Mouse (Mus musculus) cerebellum, adult 2 months (tissue): ENCODE data around the gene Wdr46. TPM values are rescaled to one million over a fixed set of nuclear protein-coding genes. Genes with fewer than 3 reads are reported as not detected.
"Not testable (repeated sequence)": the region's sequence is repeated elsewhere in the genome, so short reads cannot be mapped to it uniquely, and the experiment has no call there.

Experiments
- DNase-seq, 2 experiments: peaks; one replicate each; pipeline ENCODE4 v3.0.0; 2021
- H3K27ac ChIP-seq: fragments of 200-500 bp; 2 replicates; pipeline ENCODE4 v1.5.1; 2012; ENCODE audit warnings: low read length, control low read depth, inconsistent platforms; ENCODE audit not compliant: insufficient read depth
- H3K27me3 ChIP-seq: fragments of 200-500 bp; 2 replicates; pipeline ENCODE4 v1.6.1; 2012; ENCODE audit warnings: inconsistent platforms, mild to moderate bottlenecking, low read length, moderate library complexity; ENCODE audit not compliant: control insufficient read depth, insufficient read depth
- H3K4me1 ChIP-seq: fragments of 200-500 bp; 2 replicates; pipeline ENCODE4 v1.6.1; 2011; ENCODE audit warnings: low read length; ENCODE audit not compliant: control insufficient read depth, insufficient read depth
- H3K4me3 ChIP-seq: fragments of 200-500 bp; replicated peaks from 2 replicates; pipeline ENCODE3; 2011; ENCODE audit warnings: mild to moderate bottlenecking, low read depth, low read length, control low read depth; ENCODE audit not compliant: insufficient read depth
- CTCF ChIP-seq: fragments of 200-500 bp; IDR thresholded peaks from 2 replicates; pipeline ENCODE4 v1.5.1; 2011; ENCODE audit warnings: low read depth, mild to moderate bottlenecking, control low read depth, low read length, moderate library complexity, borderline replicate concordance; ENCODE audit not compliant: insufficient read depth
- POLR2A ChIP-seq: fragments of 200-500 bp; IDR thresholded peaks from 2 replicates; pipeline ENCODE4 v1.6.1; 2011; ENCODE audit warnings: low read length, control low read depth, borderline replicate concordance; ENCODE audit not compliant: insufficient read depth
- WGBS: fragments of 180-500 bp; shearing (Covaris S2); methylation state at CpG from one replicate; pipeline ENCODE4 v1.1.7; 2018; 5-methylcytosine and 5-hydroxymethylcytosine counted together
- polyA plus RNA-seq: library from polyadenylated mRNA; depleted of rRNA; stranded (reverse); fragments of >200 nt; gene quantifications from 2 replicates; pipeline ENCODE4 v1.2.3, GENCODE M21; 2012

The Wdr46 gene
- polyA plus RNA-seq, 1 experiment, result 13.3 TPM

DNA sequence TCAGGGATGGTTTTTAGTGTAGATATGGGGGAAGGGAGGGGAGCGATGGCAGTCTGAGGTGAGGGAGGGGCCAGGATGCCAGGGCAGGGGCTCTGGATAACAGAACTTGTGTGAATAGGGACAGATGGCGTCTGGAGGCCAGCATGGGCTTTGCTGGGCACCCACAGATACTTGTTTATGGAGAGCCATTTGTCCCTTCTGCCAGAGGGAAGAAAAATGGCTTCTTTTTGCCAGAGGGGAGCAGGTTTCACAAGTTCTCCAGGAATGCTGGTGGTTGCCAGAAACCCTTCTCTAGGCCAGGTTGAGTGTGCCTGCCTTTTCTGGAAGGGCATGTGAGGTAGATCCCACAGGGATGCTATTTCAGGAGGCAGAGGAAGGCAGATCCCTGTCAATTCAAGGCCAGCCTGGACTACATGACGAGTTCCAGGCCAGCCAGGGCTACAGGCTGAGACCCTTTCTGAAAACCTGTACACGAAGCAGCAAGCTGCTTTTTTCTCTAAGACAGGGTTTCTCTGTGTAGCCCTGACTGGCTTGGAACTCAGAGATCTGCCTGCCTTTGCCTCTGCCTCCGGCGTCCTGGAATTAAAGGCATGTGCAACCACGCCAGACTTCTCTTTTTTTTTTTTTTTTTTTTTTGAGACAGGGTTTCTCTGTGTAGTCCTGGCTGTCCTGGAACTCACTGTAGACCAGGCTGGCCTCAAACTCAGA is 40.0 kb upstream of the Wdr46 start:
- peak in 1 of 2 experiments; percentile 37 for DNase-seq
- Histone ChIP-seq H3K27me3 (no peaks in the 10 kb centered on the region), H3K4me1 (no peaks in the 10 kb centered on the region), H3K4me3 (no peak overlapping the region), H3K27ac (no peak overlapping the region)
- 36% methylated on average over 7 of the region's 7 CpGs for WGBS
- TF ChIP-seq POLR2A (no peak), CTCF (no peak)

DNA sequence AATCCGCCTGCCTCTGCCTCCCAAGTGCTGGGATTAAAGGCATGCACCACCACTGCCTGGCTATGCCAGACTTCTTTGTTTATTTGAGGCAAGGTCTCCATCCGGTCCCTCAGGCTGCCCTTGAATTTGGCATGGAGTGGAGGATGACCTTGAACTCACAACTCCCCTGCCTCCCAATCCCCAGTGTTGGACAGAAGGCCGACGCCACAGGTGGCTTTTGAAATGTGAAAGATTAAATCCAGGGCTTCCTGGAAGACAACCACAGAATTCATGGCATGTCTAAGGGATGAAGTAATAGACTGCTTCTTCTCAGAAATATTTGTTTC is 39.5 kb upstream of the Wdr46 start:
- no peaks in the 10 kb centered on the region for H3K4me1 ChIP-seq
- 72% methylated on average over 4 of the region's 4 CpGs for WGBS
- TF ChIP-seq CTCF (no peak), POLR2A (no peak)
- H3K27ac ChIP-seq, result no peak overlapping the region
- no peak overlapping the region for H3K4me3 ChIP-seq
- no peaks in the 10 kb centered on the region for H3K27me3 ChIP-seq
- no peak for DNase-seq

DNA sequence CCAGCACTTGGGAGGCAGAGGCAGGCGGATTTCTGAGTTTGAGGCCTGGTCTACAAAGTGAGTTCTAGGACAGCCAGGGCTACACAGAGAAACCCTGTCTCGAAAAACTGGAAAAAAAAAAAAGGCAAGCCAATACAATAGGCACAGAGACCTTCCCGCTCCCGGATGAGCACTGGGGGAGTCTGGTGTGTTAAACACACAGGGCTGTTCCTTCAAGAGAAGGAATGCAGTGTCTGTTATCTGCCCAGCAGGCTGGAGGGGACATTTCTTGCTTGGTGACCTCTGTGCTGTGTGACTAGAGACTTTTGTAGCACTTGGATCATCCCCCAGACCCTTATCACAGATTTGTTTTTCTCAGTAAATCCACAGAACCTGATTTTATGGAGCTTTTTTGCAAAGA is 38.8 kb upstream of the Wdr46 start:
- Histone ChIP-seq H3K27ac (no peak overlapping the region), H3K27me3 (no peaks in the 10 kb centered on the region), H3K4me3 (no peak overlapping the region), H3K4me1 (no peaks in the 10 kb centered on the region)
- WGBS, result 68% methylated on average over 4 of the region's 4 CpGs
- DNase-seq, result no peak
- no peak for TF ChIP-seq CTCF

DNA sequence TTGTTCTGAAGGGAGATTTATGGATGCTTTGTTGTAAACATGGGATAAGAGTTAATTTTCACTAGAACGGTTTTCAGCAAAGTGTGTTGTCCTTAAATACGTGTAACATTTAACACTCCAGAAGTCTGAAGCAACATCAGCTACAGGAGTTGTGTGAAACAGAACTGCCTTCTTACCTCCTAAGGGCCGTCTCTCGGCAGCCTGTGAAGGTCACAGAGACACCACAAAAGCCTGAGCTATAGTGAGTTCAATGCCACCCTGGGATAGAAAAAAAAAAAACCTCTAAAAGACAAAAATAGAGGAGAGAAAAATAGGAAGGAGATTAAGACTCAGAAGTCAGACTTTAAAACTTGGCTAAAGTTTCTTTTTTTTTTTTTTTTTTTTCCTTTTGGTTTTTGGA is 38.4 kb upstream of the Wdr46 start:
- Histone ChIP-seq H3K4me3 (no peak overlapping the region), H3K27me3 (no peaks in the 10 kb centered on the region), H3K4me1 (no peaks in the 10 kb centered on the region), H3K27ac (no peak overlapping the region)
- TF ChIP-seq POLR2A (no peak), CTCF (no peak)
- DNase-seq, result no peak
- 78% methylated on average over 4 of the region's 4 CpGs for WGBS

DNA sequence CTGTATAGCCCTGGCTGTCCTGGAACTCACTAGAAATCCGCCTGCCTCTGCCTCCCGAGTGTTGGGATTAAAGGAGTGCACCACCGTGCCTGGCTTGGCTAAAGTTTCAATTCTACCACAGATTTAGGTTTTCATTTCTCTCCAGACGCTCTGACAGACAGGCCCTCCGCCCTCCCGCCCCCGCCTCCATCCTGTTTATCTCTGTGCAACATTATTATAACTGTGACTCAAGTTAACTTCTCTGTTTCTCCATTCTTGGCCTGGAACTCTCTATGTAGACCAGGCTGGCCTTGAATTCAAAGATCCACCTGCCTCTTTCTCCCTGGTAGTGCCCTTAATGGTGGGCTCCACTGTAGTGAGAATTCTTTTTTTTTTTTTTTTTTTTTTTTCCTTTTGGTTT is 38.0 kb upstream of the Wdr46 start:
- Histone ChIP-seq H3K4me1 (no peaks in the 10 kb centered on the region), H3K27ac (no peak overlapping the region), H3K4me3 (no peak overlapping the region), H3K27me3 (no peaks in the 10 kb centered on the region)
- WGBS, result 80% methylated on average over 7 of the region's 7 CpGs
- TF ChIP-seq CTCF (no peak), POLR2A (no peak)
- no peak for DNase-seq

DNA sequence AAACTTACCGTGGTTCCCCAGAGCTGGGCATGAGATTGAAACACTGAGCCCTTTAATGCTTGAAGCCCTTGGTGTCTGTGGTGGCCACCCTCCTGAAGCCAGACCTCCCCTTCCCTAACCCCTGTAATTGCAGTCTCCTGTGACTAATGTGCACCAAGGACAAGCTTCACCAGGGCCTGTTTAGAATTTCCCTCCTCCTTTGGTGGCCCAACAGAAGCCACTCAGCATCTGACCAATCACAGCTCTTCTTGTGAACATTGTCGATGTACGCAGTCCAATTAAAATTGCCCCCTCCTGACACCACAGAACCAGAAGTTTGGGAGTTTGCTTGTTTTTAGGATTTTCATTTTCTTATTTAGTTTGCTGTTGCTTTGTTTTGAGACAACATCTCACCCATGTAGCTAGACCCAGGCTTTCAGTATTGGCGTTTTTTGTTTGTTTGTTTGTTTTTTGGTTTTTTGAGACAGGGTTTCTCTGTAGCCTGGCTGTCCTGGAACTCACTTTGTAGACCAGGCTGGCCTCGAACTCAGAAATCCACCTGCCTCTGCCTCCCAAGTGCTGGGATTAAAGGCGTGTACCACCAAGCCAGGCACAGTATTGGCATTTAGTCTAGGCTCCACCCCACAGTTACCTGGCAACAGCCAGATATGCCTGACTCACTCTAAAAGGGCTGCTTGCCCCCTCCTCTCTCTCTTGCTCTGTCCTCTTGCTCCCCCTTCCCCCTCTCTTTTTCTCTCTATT is 36.4 kb upstream of the Wdr46 start:
- DNase-seq, H3K27me3 ChIP-seq, H3K4me3 ChIP-seq, H3K4me1 ChIP-seq, H3K27ac ChIP-seq: not testable (repeated sequence)
- WGBS, result 61% methylated on average over 6 of the region's 6 CpGs

DNA sequence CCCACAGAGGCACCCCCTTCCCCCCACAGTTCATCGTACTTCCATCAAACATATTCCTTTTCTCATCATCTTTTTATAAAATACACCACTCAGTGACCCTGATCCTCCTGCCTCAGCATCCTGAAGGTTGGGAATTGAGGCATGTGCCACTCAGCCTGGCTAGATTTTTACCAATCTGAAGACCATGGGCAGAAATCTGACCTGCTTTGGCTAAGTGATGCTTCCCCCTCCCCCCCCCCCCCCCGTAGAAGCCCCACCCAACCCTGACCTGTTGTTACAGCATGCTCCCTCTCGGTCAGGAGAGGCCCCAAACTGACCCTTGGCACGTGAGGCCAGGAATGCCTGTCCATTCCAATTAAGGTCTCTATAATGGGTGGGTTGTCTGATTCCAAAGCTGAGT is 35.6 kb upstream of the Wdr46 start, which contains the start of gene Platr17:
Gene Platr17 (plus strand): TSS at position 301 of the 400 bp plus-strand sequence.
- 24% methylated on average over 4 of the region's 4 CpGs for WGBS
- not testable (repeated sequence) for DNase-seq, H3K27me3 ChIP-seq, H3K4me3 ChIP-seq, H3K27ac ChIP-seq, H3K4me1 ChIP-seq

DNA sequence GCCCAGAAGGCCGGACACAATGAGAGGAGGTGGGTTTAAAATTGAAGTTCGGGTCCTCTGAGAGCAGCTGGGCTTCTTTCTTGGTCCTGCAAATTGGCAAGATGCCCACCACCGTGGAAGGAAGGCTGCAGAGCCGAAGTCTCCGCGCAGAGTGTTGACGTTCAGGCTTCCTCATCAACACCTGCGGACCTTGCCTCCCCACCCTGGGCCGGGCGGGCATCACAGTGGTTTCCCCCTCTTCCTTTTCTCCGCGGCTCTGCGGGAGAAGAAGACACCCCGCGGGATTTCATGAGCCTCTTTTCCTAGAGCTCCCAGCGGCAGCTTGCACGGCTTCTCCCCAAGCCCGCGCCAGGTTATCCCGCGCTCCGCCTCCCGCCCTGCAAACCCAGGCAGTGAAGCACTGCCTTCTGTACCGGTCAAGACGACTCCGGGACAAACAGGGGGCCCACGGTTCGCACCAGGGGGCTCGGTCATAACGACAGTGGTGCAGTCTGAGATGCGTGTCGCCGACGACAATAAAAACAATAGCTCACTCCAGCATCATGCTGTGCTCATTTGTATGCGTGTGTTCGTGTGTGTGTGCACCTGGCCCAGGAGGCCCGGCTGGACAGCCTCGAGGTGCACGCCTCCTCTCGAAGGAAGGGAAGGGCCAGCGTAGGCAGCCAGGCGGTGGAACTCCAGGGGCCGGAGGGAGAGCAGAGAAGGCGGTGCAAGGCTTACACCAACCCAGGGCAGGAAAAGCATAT is 32.0 kb upstream of the Wdr46 start:
- no peak for TF ChIP-seq CTCF
- no peak for TF ChIP-seq POLR2A
- Histone ChIP-seq H3K4me1 (no peaks in the 10 kb centered on the region; the same call in 1 of the 2 replicates), H3K4me3 (peak overlapping the region; percentile 86), H3K27ac (peak overlapping the region; percentile 42), H3K27me3 (no peaks in the 10 kb centered on the region)
- WGBS, result under 1% methylated on average over 44 of the region's 44 CpGs
- peak; percentile 66 to 77 for DNase-seq
